Mouse (Mus musculus) heart, embryonic 12.5 days (tissue): Measurements from ENCODE around the gene Nup85. TPM values are rescaled to one million over a fixed set of nuclear protein-coding genes. Genes with fewer than 3 reads are reported as not detected.

Source experiments
- ATAC-seq: fragments of 200-750 bp; cut with Nextera tagmentation; 2 replicates; pipeline ENCODE4 v1.8.0; 2017; ENCODE audit warnings: moderate TSS enrichment, moderate library complexity; ENCODE audit not compliant: insufficient number of reproducible peaks, low FRiP score
- H3K27ac ChIP-seq: fragments of 300-500 bp; sonication (generic); 2 replicates; pipeline ENCODE4 v1.5.1; 2016; ENCODE audit warnings: mild to moderate bottlenecking, moderate library complexity; ENCODE audit not compliant: poor library complexity, severe bottlenecking
- H3K27me3 ChIP-seq: fragments of 300-500 bp; sonication (generic); replicated peaks from 2 replicates; pipeline ENCODE4 v1.6.1; 2016; ENCODE audit warnings: mild to moderate bottlenecking, moderate library complexity
- H3K36me3 ChIP-seq: fragments of 300-500 bp; sonication (generic); 2 replicates; pipeline ENCODE4 v1.6.1; 2016; ENCODE audit warnings: mild to moderate bottlenecking, moderate library complexity
- H3K4me1 ChIP-seq: fragments of 300-500 bp; sonication (generic); replicated peaks from 2 replicates; pipeline ENCODE4 v1.6.1; 2016; ENCODE audit warnings: mild to moderate bottlenecking
- H3K4me2 ChIP-seq: fragments of 300-500 bp; sonication (generic); 2 replicates; pipeline ENCODE4 v1.6.1; 2016; ENCODE audit warnings: mild to moderate bottlenecking, moderate library complexity
- H3K4me3 ChIP-seq: fragments of 300-500 bp; sonication (generic); 2 replicates; pipeline ENCODE4 v1.5.1; 2016; ENCODE audit warnings: mild to moderate bottlenecking
- H3K9ac ChIP-seq: fragments of 300-500 bp; sonication (generic); 2 replicates; pipeline ENCODE4 v1.6.1; 2016; ENCODE audit warnings: mild to moderate bottlenecking, moderate library complexity
- H3K9me3 ChIP-seq: fragments of 300-500 bp; sonication (generic); replicated peaks from 2 replicates; pipeline ENCODE4 v1.6.1; 2016; ENCODE audit warnings: mild to moderate bottlenecking, moderate library complexity
- WGBS: fragments of 180-500 bp; shearing (Covaris S2); methylation state at CpG from one replicate; pipeline ENCODE4 v1.1.7; 2016; 5-methylcytosine and 5-hydroxymethylcytosine counted together
- polyA plus RNA-seq: library from polyadenylated mRNA; unstranded; fragments of >200 nt; fragmentation: Nextera tagmentation; extraction: Ambion mirVana; gene quantifications from 2 replicates; pipeline ENCODE4 v1.2.1, GENCODE M21; 2016

Nup85 gene
- polyA plus RNA-seq, 1 experiment from 2014 or later: 117 TPM

- H3K4me2 ChIP-seq: peak overlapping the region; percentile 94
- no peaks in the 10 kb centered on the region for H3K27me3 ChIP-seq
- peak overlapping the region; percentile 93 for H3K9ac ChIP-seq
- H3K9me3 ChIP-seq: no peaks in the 10 kb centered on the region
- peaks cover 53% of the 10 kb centered on the region for H3K36me3 ChIP-seq
- peaks cover 47% of the 10 kb centered on the region for H3K4me1 ChIP-seq
- 6% methylated on average over 15 of the region's 15 CpGs for WGBS
- peak overlapping the region; percentile 89 for H3K4me3 ChIP-seq
- peak overlapping the region; percentile 84 for H3K27ac ChIP-seq
- no peak for ATAC-seq
These were observed 38.9 kb downstream of the Nup85 start for GRCm38 (mm10) chr11:115603128-115603475.

GRCm38 (mm10) chr11:115603476-115604303 lies 39.5 kb downstream of the Nup85 start, which contains the start of the genes Mrps7 and Gga3:
TSS of gene Mrps7 (plus strand) at chr11:115603925.
TSS of gene Gga3 (minus strand) at chr11:115604051.
- H3K4me2 ChIP-seq: peak within 1 kb of the TSS; percentile 94
- H3K4me1 ChIP-seq: peaks cover 47% of the 10 kb centered on the region
- peak within 1 kb of the TSS; percentile 93 for H3K9ac ChIP-seq
- peak; percentile 98 for ATAC-seq
- no peaks in the 10 kb centered on the region for H3K9me3 ChIP-seq
- under 1% methylated on average over 87 of the region's 93 CpGs for WGBS
- H3K27ac ChIP-seq: peak within 1 kb of the TSS; percentile 84
- H3K36me3 ChIP-seq: peaks cover 54% of the 10 kb centered on the region
- peak within 1 kb of the TSS; percentile 89 for H3K4me3 ChIP-seq
- no peaks in the 10 kb centered on the region for H3K27me3 ChIP-seq

GRCm38 (mm10) chr11:115604304-115604696 lies 40.1 kb downstream of the Nup85 start:
- Histone ChIP-seq H3K4me3 (peak overlapping the region; percentile 89), H3K4me2 (peak overlapping the region; percentile 94), H3K9me3 (no peaks in the 10 kb centered on the region), H3K36me3 (peaks cover 56% of the 10 kb centered on the region), H3K4me1 (peaks cover 47% of the 10 kb centered on the region), H3K27me3 (no peaks in the 10 kb centered on the region), H3K9ac (peak overlapping the region; percentile 93), H3K27ac (peak overlapping the region; percentile 84)
- WGBS: under 1% methylated on average over 26 of the region's 26 CpGs
- ATAC-seq: peak; percentile 9; the same call in 1 of the 2 replicates

GRCm38 (mm10) chr11:115606733-115607132 lies 42.5 kb downstream of the Nup85 start:
- no peak overlapping the region for H3K27ac ChIP-seq
- 91% methylated on average over 18 of the region's 18 CpGs for WGBS
- ATAC-seq: no peak
- H3K9me3 ChIP-seq: no peaks in the 10 kb centered on the region
- H3K4me1 ChIP-seq: peaks cover 27% of the 10 kb centered on the region
- H3K4me2 ChIP-seq: no peak overlapping the region
- H3K27me3 ChIP-seq: no peaks in the 10 kb centered on the region
- H3K9ac ChIP-seq: no peak overlapping the region
- no peak overlapping the region for H3K4me3 ChIP-seq
- peaks cover 50% of the 10 kb centered on the region for H3K36me3 ChIP-seq

- Histone ChIP-seq H3K36me3 (peaks cover 50% of the 10 kb centered on the region), H3K4me2 (no peak overlapping the region), H3K27me3 (no peaks in the 10 kb centered on the region), H3K9ac (no peak overlapping the region), H3K9me3 (no peaks in the 10 kb centered on the region), H3K27ac (no peak overlapping the region), H3K4me3 (no peak overlapping the region), H3K4me1 (peaks cover 24% of the 10 kb centered on the region)
- no peak for ATAC-seq
- WGBS: 82% methylated on average over 23 of the region's 23 CpGs
These were observed 44.5 kb downstream of the Nup85 start for GRCm38 (mm10) chr11:115608421-115609399.

GRCm38 (mm10) chr11:115609576-115609975 lies 45.3 kb downstream of the Nup85 start:
- ATAC-seq: no peak
- 65% methylated on average over 3 of the region's 3 CpGs for WGBS

GRCm38 (mm10) chr11:115611173-115611572 lies 46.9 kb downstream of the Nup85 start:
- Histone ChIP-seq H3K27me3 (no peaks in the 10 kb centered on the region), H3K27ac (no peak overlapping the region), H3K4me1 (peaks cover 34% of the 10 kb centered on the region), H3K36me3 (peaks cover 53% of the 10 kb centered on the region), H3K4me2 (peak overlapping the region; percentile 84; the same call in 1 of the 2 replicates), H3K9ac (no peak overlapping the region), H3K4me3 (no peak overlapping the region), H3K9me3 (no peaks in the 10 kb centered on the region)
- WGBS: 79% methylated on average over 6 of the region's 6 CpGs
- no peak for ATAC-seq

More at GRCm38 (mm10) chr11:115609576-115609975, 45.3 kb downstream of the Nup85 start:
- 0 out of 2 replicates have a peak overlapping the region, but pooled peaks have one; percentile 17 for H3K9ac ChIP-seq
- H3K36me3 ChIP-seq: peaks cover 53% of the 10 kb centered on the region
- H3K4me3 ChIP-seq: no peak overlapping the region
- no peak overlapping the region for H3K4me2 ChIP-seq
- H3K27ac ChIP-seq: no peak overlapping the region
- H3K9me3 ChIP-seq: no peaks in the 10 kb centered on the region
- H3K27me3 ChIP-seq: no peaks in the 10 kb centered on the region
- peaks cover 31% of the 10 kb centered on the region for H3K4me1 ChIP-seq

- ATAC-seq: peak; percentile 27; the same call in 1 of the 2 replicates
- H3K9me3 ChIP-seq: no peaks in the 10 kb centered on the region
- peak overlapping the region; percentile 61 for H3K4me3 ChIP-seq
- peaks cover 37% of the 10 kb centered on the region for H3K4me1 ChIP-seq
- WGBS: under 1% methylated on average over 13 of the region's 13 CpGs
- peaks cover 51% of the 10 kb centered on the region for H3K36me3 ChIP-seq
- H3K27me3 ChIP-seq: no peaks in the 10 kb centered on the region
- H3K27ac ChIP-seq: peak overlapping the region; percentile 94; the same call in 1 of the 2 replicates
- peak overlapping the region; percentile 84 for H3K4me2 ChIP-seq
- H3K9ac ChIP-seq: peak overlapping the region; percentile 83
These were observed 47.8 kb downstream of the Nup85 start for GRCm38 (mm10) chr11:115612059-115612409.

- peaks cover 51% of the 10 kb centered on the region for H3K36me3 ChIP-seq
- H3K9me3 ChIP-seq: no peaks in the 10 kb centered on the region
- H3K4me1 ChIP-seq: peaks cover 39% of the 10 kb centered on the region
- peak within 1 kb of the TSS; percentile 83 for H3K9ac ChIP-seq
- under 1% methylated on average over 80 of the region's 80 CpGs for WGBS
- peak; percentile 87 for ATAC-seq
- H3K4me3 ChIP-seq: peak within 1 kb of the TSS; percentile 61
- no peaks in the 10 kb centered on the region for H3K27me3 ChIP-seq
- peak within 1 kb of the TSS; percentile 94 for H3K27ac ChIP-seq
- H3K4me2 ChIP-seq: peak within 1 kb of the TSS; percentile 84
These were observed 48.3 kb downstream of the Nup85 start, which contains the start of gene Mif4gd for GRCm38 (mm10) chr11:115612410-115613137. TSS of gene Mif4gd (minus strand) at chr11:115612969.

- Histone ChIP-seq H3K27ac (peak overlapping the region; percentile 94), H3K4me3 (peak overlapping the region; percentile 61), H3K36me3 (peaks cover 49% of the 10 kb centered on the region), H3K27me3 (no peaks in the 10 kb centered on the region), H3K4me2 (peak overlapping the region; percentile 84), H3K9me3 (no peaks in the 10 kb centered on the region), H3K4me1 (peaks cover 39% of the 10 kb centered on the region), H3K9ac (peak overlapping the region; percentile 83)
- WGBS: under 1% methylated on average over 16 of the region's 16 CpGs
- no peak for ATAC-seq
These were observed 49.1 kb downstream of the Nup85 start for GRCm38 (mm10) chr11:115613138-115613945.
